Mouse (Mus musculus): ENCODE measurements at regions not wholly inside any gene's neighbourhood (a gene's known extent, or its start where the extent isn't known, plus 50 kb on each side); places are given as distances from the start of the nearest gene placed in this dataset.

GRCm38 (mm10) chr4:150757815-150758426, 95.8 kb upstream of the Errfi1 start:
- no peak for TF ChIP-seq EP300 (IDR thresholded peaks at IDR 0.05; ENCODE audit: low read depth in 1 of 2, low read length in 2 of 2)
- no peak for TF ChIP-seq CTCF (IDR thresholded peaks at IDR 0.05 in 2 of 3, conservative IDR thresholded peaks at IDR 0.05 in 1 of 3; ENCODE audit: control insufficient read depth in 1 of 3, insufficient read depth in 1 of 3, low read depth in 2 of 3, low read length in 3 of 3, poor library complexity in 1 of 3, severe bottlenecking in 1 of 3)
- no peak for TF ChIP-seq SIN3A (IDR thresholded peaks at IDR 0.05; ENCODE audit: low read length)
- no peak for TF ChIP-seq TAL1 (IDR thresholded peaks at IDR 0.05; ENCODE audit: low read length)
- no peak for TF ChIP-seq GABPA (IDR thresholded peaks at IDR 0.05; ENCODE audit: low read depth, low read length)
- TF ChIP-seq MAFK (IDR thresholded peaks at IDR 0.05; ENCODE audit: borderline replicate concordance, low read depth, low read length): no peak
- no peak for TF ChIP-seq RCOR1 (IDR thresholded peaks at IDR 0.05; ENCODE audit: low read depth, low read length)
- no peak for TF ChIP-seq POLR2A (IDR thresholded peaks at IDR 0.05; ENCODE audit: control insufficient read depth in 1 of 2, insufficient read depth in 1 of 2, low read depth in 1 of 2, low read length in 2 of 2, poor library complexity in 1 of 2)
